Mouse (Mus musculus): ENCODE measurements around the gene Dhx57. TPM values are rescaled to one million over a fixed set of nuclear protein-coding genes. Genes with fewer than 3 reads are reported as not detected.
"Not testable (repeated sequence)": the region's sequence is repeated elsewhere in the genome, so short reads cannot be mapped to it uniquely, and the experiment has no call there.

The Dhx57 gene
- polyA plus RNA-seq, 1 experiment from 2014 or later: 21.3 TPM

DNA sequence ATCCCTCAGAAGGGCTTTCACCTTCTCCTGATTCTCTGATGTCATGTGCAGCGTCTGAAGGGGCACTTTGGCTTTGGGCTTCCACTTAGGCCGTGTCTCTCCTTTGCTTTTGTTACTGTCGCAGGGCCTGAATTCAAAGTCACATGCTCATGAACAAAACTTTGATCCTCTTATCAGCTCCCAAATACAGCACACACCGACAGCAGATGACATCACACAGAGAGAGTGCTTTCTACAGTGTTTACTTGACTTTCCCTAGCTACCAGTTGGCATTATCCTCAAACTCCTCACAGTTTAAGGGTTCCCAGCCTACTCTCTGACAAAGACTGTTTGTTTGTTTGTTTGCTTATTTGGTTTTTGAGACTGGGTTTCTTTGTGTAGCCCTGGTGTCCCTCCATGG, 12.0 kb downstream of the Dhx57 start:
- ATAC-seq (ENCODE audit: low FRiP score) (no peak), DNase-seq (ENCODE audit: low spot score, missing footprints) (peak; percentile 60)
- Histone ChIP-seq H3K4me3 (ENCODE audit: low read depth, low read length) (no peak overlapping the region), H3K9ac (ENCODE audit: low read length) (no peak overlapping the region), H3K4me1 (ENCODE audit: control insufficient read depth, insufficient read depth, low read length) (no peaks in the 10 kb centered on the region), H3K9me3 (ENCODE audit: control insufficient read depth, low read length) (no peaks in the 10 kb centered on the region), H3K4me2 (no peak overlapping the region), H3K36me3 (ENCODE audit: control insufficient read depth, insufficient read depth, low read length) (peaks cover 4% of the 10 kb centered on the region; the same call in 1 of the 2 replicates), H3K27ac (ENCODE audit: low read depth, low read length) (no peak overlapping the region), H3K27me3 (ENCODE audit: control insufficient read depth, insufficient read depth, low read length) (no peaks in the 10 kb centered on the region)
- 91% methylated on average over 4 of the region's 4 CpGs for WGBS

DNA sequence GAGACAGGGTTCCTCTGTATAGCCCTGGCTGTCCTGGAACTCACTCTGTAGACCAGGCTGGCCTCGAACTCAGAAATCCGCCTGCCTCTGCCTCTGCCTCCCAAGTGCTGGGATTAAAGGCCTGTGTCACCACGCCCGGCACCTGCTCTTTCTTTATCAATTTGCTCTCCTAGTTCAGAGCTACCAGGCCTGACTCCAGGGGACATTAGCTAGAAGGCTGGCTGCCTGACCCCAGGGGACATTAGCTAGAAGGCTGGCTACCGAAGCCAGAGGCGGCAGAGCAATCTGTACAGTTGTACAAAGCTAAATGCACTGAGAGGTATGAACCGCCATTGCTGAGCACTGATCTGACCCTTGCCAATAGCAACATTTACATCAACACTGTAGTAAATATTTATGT, 19.7 kb downstream of the Dhx57 start:
- not testable (repeated sequence) for H3K9ac ChIP-seq (ENCODE audit: low read length); H3K27ac ChIP-seq (ENCODE audit: low read depth, low read length); H3K4me3 ChIP-seq (ENCODE audit: low read depth, low read length); H3K27me3 ChIP-seq (ENCODE audit: control insufficient read depth, insufficient read depth, low read length); H3K4me1 ChIP-seq (ENCODE audit: control insufficient read depth, insufficient read depth, low read length); H3K4me2 ChIP-seq; H3K9me3 ChIP-seq (ENCODE audit: control insufficient read depth, low read length); ATAC-seq (ENCODE audit: low FRiP score)
- WGBS: 93% methylated on average over 7 of the region's 7 CpGs
- peak; percentile 65 for DNase-seq (ENCODE audit: low spot score, missing footprints)
- H3K36me3 ChIP-seq (ENCODE audit: control insufficient read depth, insufficient read depth, low read length): peaks cover 19% of the 10 kb centered on the region

- 97% methylated on average over 3 of the region's 3 CpGs for WGBS
- Histone ChIP-seq H3K27me3 (ENCODE audit: control insufficient read depth, insufficient read depth, low read length) (no peaks in the 10 kb centered on the region), H3K4me3 (ENCODE audit: low read depth, low read length) (no peak overlapping the region), H3K4me2 (no peak overlapping the region), H3K9ac (ENCODE audit: low read length) (no peak overlapping the region), H3K36me3 (ENCODE audit: control insufficient read depth, insufficient read depth, low read length) (peaks cover 21% of the 10 kb centered on the region), H3K4me1 (ENCODE audit: control insufficient read depth, insufficient read depth, low read length) (no peaks in the 10 kb centered on the region), H3K9me3 (ENCODE audit: control insufficient read depth, low read length) (no peaks in the 10 kb centered on the region), H3K27ac (ENCODE audit: low read depth, low read length) (no peak overlapping the region)
- DNase-seq (ENCODE audit: low spot score, missing footprints) (peak; percentile 72), ATAC-seq (ENCODE audit: low FRiP score) (no peak)
Observed at GRCm38 (mm10) chr17:80268151-80268550, 22.1 kb downstream of the Dhx57 start.

DNA sequence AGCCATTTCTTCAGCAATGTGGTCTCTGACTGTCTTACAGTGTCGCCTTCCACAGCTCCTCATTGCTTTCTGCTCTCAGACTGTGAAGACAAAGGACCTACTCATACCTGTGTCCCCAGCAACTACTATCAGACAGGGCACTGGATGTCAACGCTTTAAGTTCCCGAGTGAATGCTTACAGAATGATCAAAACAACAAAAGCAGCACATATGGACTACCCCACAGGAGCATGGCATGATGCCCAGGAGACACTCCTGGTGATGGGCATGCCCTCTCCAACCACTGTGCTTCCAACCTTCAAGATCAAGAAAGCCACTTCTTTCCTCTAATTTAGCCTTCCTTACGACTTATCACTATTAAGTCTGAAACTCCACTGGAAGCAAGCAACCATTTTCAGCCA, 23.2 kb downstream of the Dhx57 start:
- peak; percentile 37 for DNase-seq (ENCODE audit: low spot score, missing footprints)
- no peak overlapping the region for H3K9ac ChIP-seq (ENCODE audit: low read length)
- WGBS: 91% methylated on average over 4 of the region's 4 CpGs
- no peak overlapping the region for H3K4me3 ChIP-seq (ENCODE audit: low read depth, low read length)
- no peaks in the 10 kb centered on the region for H3K4me1 ChIP-seq (ENCODE audit: control insufficient read depth, insufficient read depth, low read length)
- no peaks in the 10 kb centered on the region for H3K27me3 ChIP-seq (ENCODE audit: control insufficient read depth, insufficient read depth, low read length)
- H3K36me3 ChIP-seq (ENCODE audit: control insufficient read depth, insufficient read depth, low read length): peaks cover 23% of the 10 kb centered on the region
- no peaks in the 10 kb centered on the region for H3K9me3 ChIP-seq (ENCODE audit: control insufficient read depth, low read length)
- H3K27ac ChIP-seq (ENCODE audit: low read depth, low read length): no peak overlapping the region
- no peak overlapping the region for H3K4me2 ChIP-seq
- ATAC-seq (ENCODE audit: low FRiP score): no peak

GRCm38 (mm10) chr17:80255208-80255607, 35.1 kb downstream of the Dhx57 start:
- WGBS: 73% methylated on average over 13 of the region's 13 CpGs
- no peaks in the 10 kb centered on the region for H3K27me3 ChIP-seq (ENCODE audit: control insufficient read depth, insufficient read depth, low read length)
- DNase-seq (ENCODE audit: low spot score, missing footprints) (peak; percentile 84), ATAC-seq (ENCODE audit: low FRiP score) (no peak)
- H3K36me3 ChIP-seq (ENCODE audit: control insufficient read depth, insufficient read depth, low read length): peaks cover 28% of the 10 kb centered on the region
- no peak overlapping the region for H3K9ac ChIP-seq (ENCODE audit: low read length)
- no peak overlapping the region for H3K4me3 ChIP-seq (ENCODE audit: low read depth, low read length)
- H3K4me2 ChIP-seq: no peak overlapping the region
- H3K27ac ChIP-seq (ENCODE audit: low read depth, low read length): no peak overlapping the region
- H3K4me1 ChIP-seq (ENCODE audit: control insufficient read depth, insufficient read depth, low read length): no peaks in the 10 kb centered on the region
- H3K9me3 ChIP-seq (ENCODE audit: control insufficient read depth, low read length): no peaks in the 10 kb centered on the region

GRCm38 (mm10) chr17:80254421-80254820, 35.9 kb downstream of the Dhx57 start:
- Histone ChIP-seq H3K27ac (ENCODE audit: low read depth, low read length) (no peak overlapping the region), H3K4me3 (ENCODE audit: low read depth, low read length) (no peak overlapping the region), H3K4me2 (no peak overlapping the region), H3K4me1 (ENCODE audit: control insufficient read depth, insufficient read depth, low read length) (no peaks in the 10 kb centered on the region), H3K27me3 (ENCODE audit: control insufficient read depth, insufficient read depth, low read length) (no peaks in the 10 kb centered on the region), H3K9ac (ENCODE audit: low read length) (no peak overlapping the region), H3K9me3 (ENCODE audit: control insufficient read depth, low read length) (no peaks in the 10 kb centered on the region), H3K36me3 (ENCODE audit: control insufficient read depth, insufficient read depth, low read length) (peaks cover 33% of the 10 kb centered on the region)
- 96% methylated on average over 5 of the region's 5 CpGs for WGBS
- ATAC-seq (ENCODE audit: low FRiP score) (no peak), DNase-seq (ENCODE audit: low spot score, missing footprints) (peak; percentile 8)

GRCm38 (mm10) chr17:80252757-80253525, 37.3 kb downstream of the Dhx57 start:
- no peak overlapping the region for H3K4me3 ChIP-seq (ENCODE audit: low read depth, low read length)
- ATAC-seq (ENCODE audit: low FRiP score) (no peak), DNase-seq (ENCODE audit: low spot score, missing footprints) (peak; percentile 73)
- no peaks in the 10 kb centered on the region for H3K9me3 ChIP-seq (ENCODE audit: control insufficient read depth, low read length)
- no peaks in the 10 kb centered on the region for H3K27me3 ChIP-seq (ENCODE audit: control insufficient read depth, insufficient read depth, low read length)
- H3K9ac ChIP-seq (ENCODE audit: low read length): no peak overlapping the region
- peaks cover 34% of the 10 kb centered on the region for H3K36me3 ChIP-seq (ENCODE audit: control insufficient read depth, insufficient read depth, low read length)
- H3K27ac ChIP-seq (ENCODE audit: low read depth, low read length): no peak overlapping the region
- H3K4me1 ChIP-seq (ENCODE audit: control insufficient read depth, insufficient read depth, low read length): no peaks in the 10 kb centered on the region
- H3K4me2 ChIP-seq: no peak overlapping the region
- 81% methylated on average over 13 of the region's 13 CpGs for WGBS

- DNase-seq (ENCODE audit: low spot score, missing footprints): peak; percentile 67
- H3K9ac ChIP-seq (ENCODE audit: low read length): no peak overlapping the region
Observed at GRCm38 (mm10) chr17:80243116-80243515, 47.2 kb downstream of the Dhx57 start.

GRCm38 (mm10) chr17:80241594-80241993, 48.7 kb downstream of the Dhx57 start:
- DNase-seq (ENCODE audit: low spot score, missing footprints): no peak
- no peak for ATAC-seq (ENCODE audit: low FRiP score)
- Histone ChIP-seq H3K9me3 (ENCODE audit: control insufficient read depth, low read length) (no peaks in the 10 kb centered on the region), H3K4me1 (ENCODE audit: control insufficient read depth, insufficient read depth, low read length) (no peaks in the 10 kb centered on the region), H3K4me3 (ENCODE audit: low read depth, low read length) (no peak overlapping the region), H3K27me3 (ENCODE audit: control insufficient read depth, insufficient read depth, low read length) (no peaks in the 10 kb centered on the region), H3K9ac (ENCODE audit: low read length) (no peak overlapping the region), H3K4me2 (no peak overlapping the region), H3K36me3 (ENCODE audit: control insufficient read depth, insufficient read depth, low read length) (peaks cover 31% of the 10 kb centered on the region), H3K27ac (ENCODE audit: low read depth, low read length) (no peak overlapping the region)
- 91% methylated on average over 9 of the region's 9 CpGs for WGBS

More at GRCm38 (mm10) chr17:80243116-80243515, 47.2 kb downstream of the Dhx57 start:
- H3K4me2 ChIP-seq: no peak overlapping the region
- H3K36me3 ChIP-seq (ENCODE audit: control insufficient read depth, insufficient read depth, low read length): peaks cover 31% of the 10 kb centered on the region
- no peak overlapping the region for H3K4me3 ChIP-seq (ENCODE audit: low read depth, low read length)
- no peaks in the 10 kb centered on the region for H3K4me1 ChIP-seq (ENCODE audit: control insufficient read depth, insufficient read depth, low read length)
- H3K27ac ChIP-seq (ENCODE audit: low read depth, low read length): no peak overlapping the region
- no peak for ATAC-seq (ENCODE audit: low FRiP score)
- no peaks in the 10 kb centered on the region for H3K27me3 ChIP-seq (ENCODE audit: control insufficient read depth, insufficient read depth, low read length)
- H3K9me3 ChIP-seq (ENCODE audit: control insufficient read depth, low read length): no peaks in the 10 kb centered on the region
- WGBS: 80% methylated on average over 13 of the region's 13 CpGs

Measured in midbrain, embryonic 11.5 days (tissue).